Mouse (Mus musculus): ENCODE results near the gene Klk1. TPM values are rescaled to one million over a fixed set of nuclear protein-coding genes. Genes with fewer than 3 reads are reported as not detected.

Klk1 gene
- polyA plus RNA-seq, 1 experiment from 2014 or later, result not detected

DNA sequence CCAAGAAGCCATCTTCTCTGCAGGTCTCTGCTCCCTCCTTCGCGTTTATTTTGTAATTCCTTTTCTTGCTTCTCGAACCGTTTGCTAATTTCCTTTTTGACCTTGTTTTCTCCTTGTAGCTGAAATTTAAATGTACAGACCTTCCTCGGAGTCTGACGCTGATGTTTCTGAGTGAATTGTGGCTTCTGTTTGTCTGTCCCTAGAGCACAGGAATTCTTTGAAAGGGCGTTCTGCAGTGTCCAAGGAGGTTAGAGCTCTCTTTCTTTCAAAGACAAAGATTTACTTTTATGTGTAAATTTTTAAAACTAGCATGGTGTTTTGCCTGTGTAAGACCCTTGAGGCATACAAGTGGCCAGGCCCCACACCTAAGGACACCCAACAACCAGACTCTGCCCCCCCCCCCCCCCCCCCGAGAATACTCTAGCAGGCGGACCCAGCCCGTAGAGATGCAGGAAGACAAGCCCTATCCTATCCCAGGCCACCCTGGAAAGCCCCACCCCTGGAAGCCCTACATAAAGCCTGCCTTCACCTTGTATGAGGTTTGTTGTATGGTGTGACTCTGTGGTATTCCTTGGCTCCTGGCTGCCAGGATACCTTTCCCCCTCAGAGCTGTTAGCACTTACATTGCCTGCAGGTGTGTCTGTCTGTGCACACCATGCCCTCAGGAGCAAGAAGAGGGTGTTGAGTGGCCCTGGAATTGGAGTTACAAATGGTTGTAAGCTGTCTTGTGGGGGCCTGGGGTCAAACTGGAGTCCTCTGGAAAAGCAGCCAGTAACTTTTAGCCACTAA is 51.5 kb downstream of the Klk1 start:
- H3K27ac ChIP-seq (replicated peaks; ENCODE audit: low read depth, low read length), result no peak overlapping the region
- 63% methylated on average over 10 of the region's 10 CpGs for WGBS
- no peak overlapping the region for H3K9ac ChIP-seq (ENCODE audit: low read depth, low read length)

DNA sequence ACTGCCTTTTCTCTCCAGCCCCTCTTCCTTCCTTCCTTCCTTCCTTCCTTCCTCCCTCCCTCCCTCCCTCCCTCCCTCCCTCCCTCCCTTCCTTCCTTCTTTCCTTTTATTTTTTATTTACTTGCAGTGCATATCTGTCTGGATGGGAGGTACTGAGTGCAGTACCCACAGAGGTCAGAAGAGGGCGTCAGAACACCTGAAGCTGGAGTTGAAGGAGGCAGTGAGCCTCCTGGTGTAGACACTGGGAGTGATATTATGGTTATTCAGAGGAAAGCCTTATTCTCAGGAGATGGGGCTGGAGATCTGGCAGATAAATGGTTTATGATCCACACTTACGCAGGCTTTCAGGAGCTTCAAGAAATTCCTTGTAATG is 52.1 kb downstream of the Klk1 start:
- Histone ChIP-seq H3K27ac (replicated peaks; ENCODE audit: low read depth, low read length) (no peak overlapping the region), H3K36me3 (ENCODE audit: control insufficient read depth, insufficient read depth, low read length) (no peaks in the 10 kb centered on the region), H3K4me2 (ENCODE audit: low read depth, low read length) (no peak overlapping the region), H3K9me3 (ENCODE audit: control insufficient read depth, low read length) (no peaks in the 10 kb centered on the region), H3K4me3 (ENCODE audit: low read depth, low read length) (no peak overlapping the region), H3K27me3 (replicated peaks; ENCODE audit: control insufficient read depth, insufficient read depth, low read length) (peaks cover 8% of the 10 kb centered on the region; the same call in 1 of the 2 replicates), H3K9ac (ENCODE audit: low read depth, low read length) (no peak overlapping the region), H3K4me1 (ENCODE audit: control insufficient read depth, insufficient read depth, low read length) (no peaks in the 10 kb centered on the region)
- no peak for ATAC-seq (ENCODE audit: low read depth)
- WGBS, result 43% methylated on average over 2 of the region's 2 CpGs
- DNase-seq (ENCODE audit: low spot score), result no peak

More for the DNA sequence above, 51.5 kb downstream of the Klk1 start:
- H3K36me3 ChIP-seq (ENCODE audit: control insufficient read depth, insufficient read depth, low read length), result no peaks in the 10 kb centered on the region
- H3K9me3 ChIP-seq (ENCODE audit: control insufficient read depth, low read length), result no peaks in the 10 kb centered on the region
- no peaks in the 10 kb centered on the region for H3K4me1 ChIP-seq (ENCODE audit: control insufficient read depth, insufficient read depth, low read length)
- ATAC-seq (ENCODE audit: low read depth) (no peak), DNase-seq (ENCODE audit: low spot score) (no peak)
- peaks cover 8% of the 10 kb centered on the region; the same call in 1 of the 2 replicates for H3K27me3 ChIP-seq (replicated peaks; ENCODE audit: control insufficient read depth, insufficient read depth, low read length)
- H3K4me3 ChIP-seq (ENCODE audit: low read depth, low read length), result no peak overlapping the region
- no peak overlapping the region for H3K4me2 ChIP-seq (ENCODE audit: low read depth, low read length)

Other genes starting within 250 kb of the Klk1 start
- gene Klk1b9, start 249.3 kb upstream of the Klk1 start, polyA plus RNA-seq (2014; fragmentation: Nextera tagmentation; extraction: Ambion mirVana), result not detected in 2 replicates
- not detected in 2 replicates for gene Klk1b11, start 229.5 kb upstream of the Klk1 start, polyA plus RNA-seq (2014; fragmentation: Nextera tagmentation; extraction: Ambion mirVana)
- 1.2 and 2.2 TPM in 2 replicates for gene Klk1b26, start 213.2 kb upstream of the Klk1 start, polyA plus RNA-seq (2014; fragmentation: Nextera tagmentation; extraction: Ambion mirVana)
- gene Klk1b27, start 173.1 kb upstream of the Klk1 start, polyA plus RNA-seq (2014; fragmentation: Nextera tagmentation; extraction: Ambion mirVana), result not detected in 2 replicates
- gene Klk1b21, start 123.0 kb upstream of the Klk1 start, polyA plus RNA-seq (2014; fragmentation: Nextera tagmentation; extraction: Ambion mirVana), result not detected in 2 replicates
- gene Klk1b22, start 112.7 kb upstream of the Klk1 start, polyA plus RNA-seq (2014; fragmentation: Nextera tagmentation; extraction: Ambion mirVana), result not detected in 2 replicates
- not detected in 2 replicates for gene Klk1b16, start 88.6 kb upstream of the Klk1 start, polyA plus RNA-seq (2014; fragmentation: Nextera tagmentation; extraction: Ambion mirVana)
- gene Klk1b24, start 37.1 kb upstream of the Klk1 start, polyA plus RNA-seq (2014; fragmentation: Nextera tagmentation; extraction: Ambion mirVana), result not detected in 2 replicates
- not detected in 2 replicates for gene Klk1b3, start 27.2 kb upstream of the Klk1 start, polyA plus RNA-seq (2014; fragmentation: Nextera tagmentation; extraction: Ambion mirVana)
- not detected in 2 replicates for gene Klk1b4, start 17.9 kb upstream of the Klk1 start, polyA plus RNA-seq (2014; fragmentation: Nextera tagmentation; extraction: Ambion mirVana)
- gene Klk1b5, start 9.4 kb upstream of the Klk1 start, polyA plus RNA-seq (2014; fragmentation: Nextera tagmentation; extraction: Ambion mirVana), result not detected in 2 replicates
- not detected in 2 replicates for gene Gm36864, start 10.8 kb downstream of the Klk1 start, polyA plus RNA-seq (2014; fragmentation: Nextera tagmentation; extraction: Ambion mirVana)
- gene 1700028J19Rik, start 21.3 kb downstream of the Klk1 start, polyA plus RNA-seq (2014; fragmentation: Nextera tagmentation; extraction: Ambion mirVana), result 0.83 and 1.1 TPM in 2 replicates
- gene 2410002F23Rik, start 21.4 kb downstream of the Klk1 start, polyA plus RNA-seq (2014; fragmentation: Nextera tagmentation; extraction: Ambion mirVana), result 117 and 144 TPM in 2 replicates
- gene Acp4, start 32.0 kb downstream of the Klk1 start, polyA plus RNA-seq (2014; fragmentation: Nextera tagmentation; extraction: Ambion mirVana), result 0.92 and 0.96 TPM in 2 replicates
- gene Gm15517, start 36.1 kb downstream of the Klk1 start, polyA plus RNA-seq (2014; fragmentation: Nextera tagmentation; extraction: Ambion mirVana), result not detected in 2 replicates
- gene Clec11a, start 81.5 kb downstream of the Klk1 start, polyA plus RNA-seq (2014; fragmentation: Nextera tagmentation; extraction: Ambion mirVana), result 27.3 and 34.6 TPM in 2 replicates
- gene Shank1, start 84.9 kb downstream of the Klk1 start, polyA plus RNA-seq (2014; fragmentation: Nextera tagmentation; extraction: Ambion mirVana), result 3.6 and 3.7 TPM in 2 replicates
- 2.4 and 2.6 TPM in 2 replicates for gene Syt3, start 158.7 kb downstream of the Klk1 start, polyA plus RNA-seq (2014; fragmentation: Nextera tagmentation; extraction: Ambion mirVana)
- 0.33 and 0.80 TPM in 2 replicates for gene 1700008O03Rik, start 160.5 kb downstream of the Klk1 start, polyA plus RNA-seq (2014; fragmentation: Nextera tagmentation; extraction: Ambion mirVana)
- gene Lrrc4b, start 203.7 kb downstream of the Klk1 start, polyA plus RNA-seq (2014; fragmentation: Nextera tagmentation; extraction: Ambion mirVana), result 1.8 and 2.1 TPM in 2 replicates
- 0.43 and 0.47 TPM in 2 replicates for gene Aspdh, start 240.0 kb downstream of the Klk1 start, polyA plus RNA-seq (2014; fragmentation: Nextera tagmentation; extraction: Ambion mirVana)
- gene Josd2, start 242.6 kb downstream of the Klk1 start, polyA plus RNA-seq (2014; fragmentation: Nextera tagmentation; extraction: Ambion mirVana), result 91.2 and 92.8 TPM in 2 replicates